Mouse (Mus musculus) adrenal gland (tissue): ENCODE results near the gene Rufy1.

Experiments used
- intact Hi-C: fragments of 180-260 bp; cut with DNase I; formaldehyde crosslinking; loops from one replicate; pipeline ENCODE4 v1.15.1; 2025
- microRNA-seq, 2 experiments: library from miRNA; unstranded; fragments of <30 nt; microRNA quantifications; one replicate each; pipeline ENCODE4; 2019

Gene Rufy1

DNA sequence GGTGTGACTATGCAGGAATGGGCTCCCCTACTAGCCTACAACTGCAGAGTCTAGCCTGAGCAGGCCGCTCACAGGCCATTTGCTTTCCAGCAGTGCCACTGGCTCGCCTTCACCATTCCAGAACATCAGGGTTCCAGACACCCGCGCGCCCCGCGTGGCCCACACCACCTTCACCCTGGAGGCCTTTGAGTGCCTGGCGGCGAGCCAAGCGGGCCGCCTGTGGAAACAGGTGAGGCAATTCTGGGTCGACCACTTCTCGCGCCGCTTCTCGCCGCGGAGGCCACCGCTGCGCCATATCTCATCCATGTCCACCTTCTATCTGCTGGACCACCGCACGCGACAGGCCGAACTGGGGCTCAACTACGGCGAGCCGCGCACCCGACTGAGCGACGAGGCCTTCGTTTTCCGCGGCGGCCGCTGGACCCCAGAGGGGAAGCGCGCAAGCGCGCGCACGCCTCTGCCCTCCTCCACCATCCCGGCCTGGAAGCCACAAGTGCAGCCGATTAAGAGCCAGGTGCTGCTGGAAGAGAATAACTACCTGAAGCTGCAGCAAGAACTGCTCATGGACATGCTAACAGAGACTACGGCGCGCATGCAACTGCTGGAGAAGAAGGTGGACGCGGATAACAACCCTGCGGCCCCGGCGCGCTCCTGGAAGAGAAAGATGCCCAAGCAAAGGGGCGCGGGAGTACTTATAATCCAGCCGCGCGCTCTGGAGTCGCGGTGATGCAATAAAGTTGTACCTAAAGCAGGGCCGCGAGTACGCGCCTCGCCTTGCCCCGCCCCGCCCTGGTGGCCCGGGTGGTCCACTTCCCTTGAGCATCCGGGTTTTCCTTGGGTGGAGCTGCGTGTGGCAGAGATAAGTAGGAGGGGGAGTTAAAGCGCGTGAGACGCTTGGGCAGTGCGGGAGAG is 71.7 kb downstream of the Rufy1 start:
- intact Hi-C loops: no loop called here

DNA sequence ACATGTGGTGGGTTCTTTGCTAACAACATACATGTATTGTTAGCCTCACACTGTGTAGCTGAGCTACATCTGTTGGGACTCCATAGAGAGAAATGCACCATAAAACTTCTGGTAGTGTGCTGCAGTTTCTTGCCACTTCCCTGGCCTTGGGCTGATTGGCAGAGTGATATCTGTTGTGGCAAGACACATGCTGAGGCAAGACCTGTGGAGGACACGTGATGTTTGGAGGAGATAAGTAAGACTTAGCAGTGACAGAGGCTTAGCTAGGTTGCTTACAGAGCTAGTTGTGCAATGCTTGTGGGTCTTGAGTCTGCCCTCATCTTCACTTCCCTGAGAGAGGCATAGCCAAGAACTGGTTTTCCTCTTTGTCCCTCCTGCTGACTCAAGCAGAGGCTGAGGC is 75.5 kb downstream of the Rufy1 start:
- intact Hi-C loops: no loop called here

GRCm38 (mm10) chr11:50354851-50355250 is 76.1 kb downstream of the Rufy1 start:
- intact Hi-C loops: no loop called here

GRCm38 (mm10) chr11:50354162-50354561 is 76.8 kb downstream of the Rufy1 start, which contains the start of gene Cby3:
Cby3 (plus strand) TSS chr11:50354462.
- intact Hi-C loops: no loop called here

- intact Hi-C loops: no loop called here
These were observed 78.7 kb downstream of the Rufy1 start for GRCm38 (mm10) chr11:50352177-50352576.

GRCm38 (mm10) chr11:50346256-50347032 is 84.5 kb downstream of the Rufy1 start:
- intact Hi-C loops: no loop called here

DNA sequence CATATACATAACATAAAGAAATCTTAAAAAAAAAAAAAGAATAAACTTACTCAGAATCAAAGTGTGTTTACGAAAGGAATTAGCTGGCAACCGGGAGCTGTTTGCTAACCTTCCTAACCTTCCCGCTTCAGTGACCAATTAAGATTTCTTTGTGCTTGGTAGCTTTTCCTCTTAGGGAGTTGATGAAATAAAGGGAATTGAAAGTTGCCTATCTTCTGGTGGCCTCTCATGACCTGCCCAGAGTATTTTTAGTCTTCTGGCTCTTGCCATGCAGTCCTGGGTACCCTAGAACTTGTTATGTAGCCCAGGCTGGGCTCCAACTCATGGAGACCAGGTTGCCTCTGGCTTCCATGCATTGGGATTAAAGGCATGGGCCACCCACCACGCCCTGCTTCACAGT is 85.4 kb downstream of the Rufy1 start:
- intact Hi-C loops: no loop called here

Small RNAs within 50 kb of the gene (microRNA-seq; reads per million reads assigned to microRNA genes)
- 0 reads per million in 2 experiments for gene Mir804
